Mouse (Mus musculus): ENCODE measurements at regions not wholly inside any gene's neighbourhood (a gene's known extent, or its start where the extent isn't known, plus 50 kb on each side); places are given as distances from the start of the nearest gene placed in this dataset.

- no peak for ATAC-seq
- Histone ChIP-seq H3K27me3 (ENCODE audit: control insufficient read depth, insufficient read depth, low read depth, low read length) (no peaks in the 10 kb centered on the region), H3K9me3 (replicated peaks; ENCODE audit: control insufficient read depth, low read length, poor library complexity, severe bottlenecking) (no peaks in the 10 kb centered on the region), H3K4me3 (ENCODE audit: low read depth, low read length) (no peak overlapping the region), H3K9ac (ENCODE audit: low read depth, low read length) (no peak overlapping the region), H3K27ac (ENCODE audit: low read length) (no peak overlapping the region), H3K4me2 (ENCODE audit: low read length) (no peak overlapping the region), H3K4me1 (ENCODE audit: control insufficient read depth, insufficient read depth, low read length) (peaks cover 2% of the 10 kb centered on the region), H3K36me3 (ENCODE audit: control insufficient read depth, insufficient read depth, low read length) (no peaks in the 10 kb centered on the region)
- WGBS, result 95% methylated on average over 4 of the region's 4 CpGs
These were observed 261.0 kb downstream of the Rnd3 start for GRCm38 (mm10) chr2:50887954-50888353.

- Histone ChIP-seq H3K4me1 (ENCODE audit: control insufficient read depth, insufficient read depth, low read length) (peaks cover 2% of the 10 kb centered on the region), H3K4me3 (ENCODE audit: low read depth, low read length) (no peak overlapping the region), H3K27ac (ENCODE audit: low read length) (no peak overlapping the region; the same call in 1 of the 2 replicates), H3K4me2 (ENCODE audit: low read length) (no peak overlapping the region), H3K9me3 (replicated peaks; ENCODE audit: control insufficient read depth, low read length, poor library complexity, severe bottlenecking) (no peaks in the 10 kb centered on the region), H3K9ac (ENCODE audit: low read depth, low read length) (no peak overlapping the region), H3K36me3 (ENCODE audit: control insufficient read depth, insufficient read depth, low read length) (no peaks in the 10 kb centered on the region), H3K27me3 (ENCODE audit: control insufficient read depth, insufficient read depth, low read depth, low read length) (no peaks in the 10 kb centered on the region)
- 16% methylated on average over 7 of the region's 7 CpGs for WGBS
- no peak for ATAC-seq
These were observed 263.0 kb downstream of the Rnd3 start for GRCm38 (mm10) chr2:50885924-50886315.

GRCm38 (mm10) chr2:50885280-50885923, 263.5 kb downstream of the Rnd3 start:
- no peak for ATAC-seq
- H3K9ac ChIP-seq (ENCODE audit: low read depth, low read length), result no peak overlapping the region
- WGBS, result 78% methylated on average over 4 of the region's 4 CpGs

DNA sequence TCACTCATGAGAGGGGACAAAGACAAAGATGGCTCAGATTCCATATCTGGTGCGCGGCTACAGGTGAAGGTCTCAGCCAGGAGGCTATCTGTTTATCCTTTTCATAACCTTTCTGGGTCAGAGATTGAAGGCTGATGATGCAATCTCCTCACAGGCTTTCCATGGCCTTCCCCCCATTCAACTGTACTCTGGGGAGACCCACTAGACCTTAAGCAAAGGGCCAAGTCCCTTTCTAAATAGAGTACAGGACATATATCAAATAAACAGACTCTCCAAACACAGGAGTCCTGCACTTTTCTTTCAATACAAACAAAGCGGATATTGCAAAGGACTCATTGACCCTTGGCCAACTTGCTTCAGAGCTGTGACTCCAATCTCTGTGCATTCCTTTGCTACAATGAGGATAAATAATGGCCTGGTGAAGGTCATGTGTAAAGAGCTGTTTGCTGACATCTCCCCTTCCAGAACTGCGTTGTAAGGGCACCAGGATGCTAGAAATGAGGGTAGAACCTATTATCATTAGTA, 267.3 kb downstream of the Rnd3 start:
- Histone ChIP-seq H3K4me2 (ENCODE audit: low read length) (no peak overlapping the region), H3K27ac (ENCODE audit: low read length) (no peak overlapping the region), H3K36me3 (ENCODE audit: control insufficient read depth, insufficient read depth, low read length) (no peaks in the 10 kb centered on the region), H3K4me3 (ENCODE audit: low read depth, low read length) (no peak overlapping the region), H3K9ac (ENCODE audit: low read depth, low read length) (no peak overlapping the region), H3K27me3 (ENCODE audit: control insufficient read depth, insufficient read depth, low read depth, low read length) (no peaks in the 10 kb centered on the region), H3K9me3 (replicated peaks; ENCODE audit: control insufficient read depth, low read length, poor library complexity, severe bottlenecking) (no peaks in the 10 kb centered on the region), H3K4me1 (ENCODE audit: control insufficient read depth, insufficient read depth, low read length) (no peaks in the 10 kb centered on the region; the same call in 1 of the 2 replicates)
- ATAC-seq, result no peak
- WGBS, result 90% methylated on average over 4 of the region's 4 CpGs

More at GRCm38 (mm10) chr2:50885280-50885923, 263.5 kb downstream of the Rnd3 start:
- no peaks in the 10 kb centered on the region for H3K27me3 ChIP-seq (ENCODE audit: control insufficient read depth, insufficient read depth, low read depth, low read length)
- no peaks in the 10 kb centered on the region for H3K9me3 ChIP-seq (replicated peaks; ENCODE audit: control insufficient read depth, low read length, poor library complexity, severe bottlenecking)
- H3K4me1 ChIP-seq (ENCODE audit: control insufficient read depth, insufficient read depth, low read length), result peaks cover 2% of the 10 kb centered on the region
- H3K4me3 ChIP-seq (ENCODE audit: low read depth, low read length), result no peak overlapping the region
- H3K27ac ChIP-seq (ENCODE audit: low read length), result no peak overlapping the region; the same call in 1 of the 2 replicates
- H3K36me3 ChIP-seq (ENCODE audit: control insufficient read depth, insufficient read depth, low read length), result no peaks in the 10 kb centered on the region
- no peak overlapping the region for H3K4me2 ChIP-seq (ENCODE audit: low read length)

DNA sequence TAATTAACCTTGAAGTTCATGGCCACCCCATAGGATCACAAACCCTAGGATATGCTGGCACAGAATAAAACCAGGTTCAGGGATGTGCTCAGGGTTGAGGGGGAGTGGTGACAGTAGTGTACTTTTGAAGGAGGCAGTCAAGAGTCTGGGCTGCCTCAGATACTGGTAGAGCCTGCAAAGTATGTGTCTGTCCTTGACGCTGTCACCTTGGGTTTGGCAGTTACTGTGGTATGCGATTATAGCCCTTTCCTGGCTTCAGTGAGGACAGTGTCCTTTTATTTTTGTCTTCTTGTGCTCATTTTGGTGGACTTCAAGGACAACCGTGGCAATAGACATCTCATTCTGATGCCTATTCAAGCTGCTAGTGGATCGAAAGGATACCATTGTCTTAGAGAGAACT, 268.1 kb downstream of the Rnd3 start:
- no peak for ATAC-seq
- 84% methylated on average over 4 of the region's 4 CpGs for WGBS

GRCm38 (mm10) chr2:50877716-50878115, 271.2 kb downstream of the Rnd3 start:
- no peaks in the 10 kb centered on the region for H3K4me1 ChIP-seq (ENCODE audit: control insufficient read depth, insufficient read depth, low read length)
- no peak overlapping the region for H3K9ac ChIP-seq (ENCODE audit: low read depth, low read length)
- H3K27me3 ChIP-seq (ENCODE audit: control insufficient read depth, insufficient read depth, low read depth, low read length), result no peaks in the 10 kb centered on the region
- no peak overlapping the region for H3K4me3 ChIP-seq (ENCODE audit: low read depth, low read length)
- 87% methylated on average over 17 of the region's 17 CpGs for WGBS
- no peak overlapping the region for H3K4me2 ChIP-seq (ENCODE audit: low read length)
- ATAC-seq, result no peak
- H3K36me3 ChIP-seq (ENCODE audit: control insufficient read depth, insufficient read depth, low read length), result no peaks in the 10 kb centered on the region
- H3K9me3 ChIP-seq (replicated peaks; ENCODE audit: control insufficient read depth, low read length, poor library complexity, severe bottlenecking), result no peaks in the 10 kb centered on the region
- H3K27ac ChIP-seq (ENCODE audit: low read length), result no peak overlapping the region

More for the DNA sequence above, 268.1 kb downstream of the Rnd3 start:
- Histone ChIP-seq H3K4me2 (ENCODE audit: low read length) (no peak overlapping the region), H3K27me3 (ENCODE audit: control insufficient read depth, insufficient read depth, low read depth, low read length) (no peaks in the 10 kb centered on the region), H3K36me3 (ENCODE audit: control insufficient read depth, insufficient read depth, low read length) (no peaks in the 10 kb centered on the region), H3K4me3 (ENCODE audit: low read depth, low read length) (no peak overlapping the region), H3K27ac (ENCODE audit: low read length) (no peak overlapping the region), H3K4me1 (ENCODE audit: control insufficient read depth, insufficient read depth, low read length) (no peaks in the 10 kb centered on the region; the same call in 1 of the 2 replicates), H3K9ac (ENCODE audit: low read depth, low read length) (no peak overlapping the region), H3K9me3 (replicated peaks; ENCODE audit: control insufficient read depth, low read length, poor library complexity, severe bottlenecking) (no peaks in the 10 kb centered on the region)

- WGBS, result 94% methylated on average over 6 of the region's 6 CpGs
- no peaks in the 10 kb centered on the region for H3K9me3 ChIP-seq (replicated peaks; ENCODE audit: control insufficient read depth, low read length, poor library complexity, severe bottlenecking)
- H3K4me2 ChIP-seq (ENCODE audit: low read length), result no peak overlapping the region
These were observed 273.8 kb downstream of the Rnd3 start for GRCm38 (mm10) chr2:50875072-50875471.

GRCm38 (mm10) chr2:50853538-50854244, 295.2 kb downstream of the Rnd3 start:
- H3K4me2 ChIP-seq (ENCODE audit: low read length), result no peak overlapping the region
- no peaks in the 10 kb centered on the region for H3K9me3 ChIP-seq (replicated peaks; ENCODE audit: control insufficient read depth, low read length, poor library complexity, severe bottlenecking)
- H3K27me3 ChIP-seq (ENCODE audit: control insufficient read depth, insufficient read depth, low read depth, low read length), result no peaks in the 10 kb centered on the region
- ATAC-seq, result no peak
- no peak overlapping the region for H3K4me3 ChIP-seq (ENCODE audit: low read depth, low read length)
- H3K9ac ChIP-seq (ENCODE audit: low read depth, low read length), result no peak overlapping the region
- H3K4me1 ChIP-seq (ENCODE audit: control insufficient read depth, insufficient read depth, low read length), result no peaks in the 10 kb centered on the region; the same call in 1 of the 2 replicates
- no peak overlapping the region for H3K27ac ChIP-seq (ENCODE audit: low read length)
- 71% methylated on average over 8 of the region's 8 CpGs for WGBS
- H3K36me3 ChIP-seq (ENCODE audit: control insufficient read depth, insufficient read depth, low read length), result no peaks in the 10 kb centered on the region

More at GRCm38 (mm10) chr2:50875072-50875471, 273.8 kb downstream of the Rnd3 start:
- no peaks in the 10 kb centered on the region for H3K27me3 ChIP-seq (ENCODE audit: control insufficient read depth, insufficient read depth, low read depth, low read length)
- no peak overlapping the region for H3K4me3 ChIP-seq (ENCODE audit: low read depth, low read length)
- no peak for ATAC-seq
- no peak overlapping the region for H3K27ac ChIP-seq (ENCODE audit: low read length)
- H3K9ac ChIP-seq (ENCODE audit: low read depth, low read length), result no peak overlapping the region
- no peaks in the 10 kb centered on the region for H3K4me1 ChIP-seq (ENCODE audit: control insufficient read depth, insufficient read depth, low read length)
- no peaks in the 10 kb centered on the region for H3K36me3 ChIP-seq (ENCODE audit: control insufficient read depth, insufficient read depth, low read length)

- no peaks in the 10 kb centered on the region for H3K36me3 ChIP-seq (ENCODE audit: control insufficient read depth, insufficient read depth, low read length)
- H3K9ac ChIP-seq (ENCODE audit: low read depth, low read length), result no peak overlapping the region
- no peaks in the 10 kb centered on the region; the same call in 1 of the 2 replicates for H3K4me1 ChIP-seq (ENCODE audit: control insufficient read depth, insufficient read depth, low read length)
- no peak overlapping the region for H3K4me3 ChIP-seq (ENCODE audit: low read depth, low read length)
- H3K4me2 ChIP-seq (ENCODE audit: low read length), result no peak overlapping the region
- H3K27ac ChIP-seq (ENCODE audit: low read length), result no peak overlapping the region
- H3K9me3 ChIP-seq (replicated peaks; ENCODE audit: control insufficient read depth, low read length, poor library complexity, severe bottlenecking), result no peaks in the 10 kb centered on the region
- no peaks in the 10 kb centered on the region for H3K27me3 ChIP-seq (ENCODE audit: control insufficient read depth, insufficient read depth, low read depth, low read length)
- ATAC-seq, result no peak
- 59% methylated on average over 2 of the region's 2 CpGs for WGBS
These were observed 296.4 kb downstream of the Rnd3 start for GRCm38 (mm10) chr2:50852413-50852919.
